8 mouse cellular contexts compared by ENCODE assay signal in genomic region chr17:34591994-34592375, GRCm38 (mm10). TPM values are rescaled to one million over a fixed set of nuclear protein-coding genes. Genes with fewer than 3 reads are reported as not detected.
DNase-seq lines count a peak whose midpoint lies in the region; ATAC-seq and TF ChIP-seq lines count a peak whose summit lies in the region.

No protein-coding gene starts in this region.

- 0% methylated on average over 15 of the region's 35 CpGs for WGBS in heart, embryonic 16.5 days
- 2% methylated on average over 16 of the region's 35 CpGs for WGBS in neural tube, embryonic 13.5 days

- H3K9ac ChIP-seq in heart, embryonic 16.5 days (ENCODE audit: low read length) = peak overlapping the region; percentile 98
- H3K9ac ChIP-seq in neural tube, embryonic 13.5 days = peak overlapping the region; percentile 98

- peak overlapping the region; percentile 98 for H3K27ac ChIP-seq in brown adipose tissue, adult 24 weeks (replicated peaks; ENCODE audit: low read depth, low read length)
- H3K27ac ChIP-seq in heart, embryonic 16.5 days (ENCODE audit: low read length) = peak overlapping the region; percentile 88
- H3K27ac ChIP-seq in neural tube, embryonic 13.5 days (replicated peaks) = peak overlapping the region; percentile 99

- H3K9me3 ChIP-seq in E14TG2a.4 (ENCODE audit: low read length) = no peaks in the 10 kb centered on the region
- no peaks in the 10 kb centered on the region for H3K9me3 ChIP-seq in heart, embryonic 16.5 days (replicated peaks; ENCODE audit: control insufficient read depth, low read length)
- no peaks in the 10 kb centered on the region for H3K9me3 ChIP-seq in neural tube, embryonic 13.5 days

- peaks cover 82% of the 10 kb centered on the region for H3K4me1 ChIP-seq in E14TG2a.4 (replicated peaks; ENCODE audit: low read depth, low read length)
- H3K4me1 ChIP-seq in brown adipose tissue, adult 24 weeks (ENCODE audit: control insufficient read depth, insufficient read depth, insufficient read length, low read length) = peaks cover 12% of the 10 kb centered on the region
- peaks cover 47% of the 10 kb centered on the region for H3K4me1 ChIP-seq in heart, embryonic 16.5 days (ENCODE audit: control insufficient read depth, insufficient read depth, low read length)
- peaks cover 73% of the 10 kb centered on the region for H3K4me1 ChIP-seq in neural tube, embryonic 13.5 days (replicated peaks)

- H3K4me2 ChIP-seq in heart, embryonic 16.5 days (ENCODE audit: low read depth, low read length) = peak overlapping the region; percentile 100
- H3K4me2 ChIP-seq in neural tube, embryonic 13.5 days = peak overlapping the region; percentile 91

- peaks cover 3% of the 10 kb centered on the region; the same call in 1 of the 2 replicates for H3K27me3 ChIP-seq in E14TG2a.4 (ENCODE audit: insufficient read depth, low read length)
- no peaks in the 10 kb centered on the region for H3K27me3 ChIP-seq in heart, embryonic 16.5 days (ENCODE audit: control insufficient read depth, insufficient read depth, low read length)
- no peaks in the 10 kb centered on the region for H3K27me3 ChIP-seq in neural tube, embryonic 13.5 days

- peak; percentile 74 for ATAC-seq in erythroid progenitor cell, adult 5-6 weeks (replicated peaks; ENCODE audit: low FRiP score, poor library complexity, severe bottlenecking)
- ATAC-seq in heart, embryonic 16.5 days (replicated peaks; ENCODE audit: extremely low read depth, insufficient read depth, low FRiP score) = peak; percentile 34
- ATAC-seq in neural tube, embryonic 13.5 days (ENCODE audit: low read depth) = peak; percentile 15

- no peak for TF ChIP-seq CTCF in E14TG2a.4 (conservative IDR thresholded peaks at IDR 0.05; ENCODE audit: low read length)

- H3K36me3 ChIP-seq in E14TG2a.4 (ENCODE audit: insufficient read depth, low read length) = peaks cover 25% of the 10 kb centered on the region
- peaks cover 13% of the 10 kb centered on the region for H3K36me3 ChIP-seq in heart, embryonic 16.5 days (ENCODE audit: control insufficient read depth, insufficient read depth)
- H3K36me3 ChIP-seq in neural tube, embryonic 13.5 days = peaks cover 18% of the 10 kb centered on the region

- H3K4me3 ChIP-seq in E14TG2a.4 (replicated peaks; ENCODE audit: low read length) = peak overlapping the region; percentile 81
- H3K4me3 ChIP-seq in brown adipose tissue, adult 24 weeks (ENCODE audit: insufficient read depth, low read depth, low read length) = peak overlapping the region; percentile 88
- peak overlapping the region; percentile 87 for H3K4me3 ChIP-seq in heart, embryonic 16.5 days (ENCODE audit: low read length)
- peak overlapping the region; percentile 81 for H3K4me3 ChIP-seq in neural tube, embryonic 13.5 days

- DNase-seq in kidney, postnatal 14 days = peak; percentile 94
- peak; percentile 89 to 92 for DNase-seq in lung, adult 18-20 months
- DNase-seq in testis, postnatal 10 days (ENCODE audit: low spot score) = peak; percentile 98

RNA-seq across cellular contexts. Expression of gene Pbx2, which starts 0.9 kb away (rescaled TPM):
- polyA plus RNA-seq in brown adipose tissue, adult 24 weeks (2012; ENCODE audit: insufficient read depth, insufficient read length, missing spikeins) = 19.9 and 35.5 TPM in 2 replicates
- total RNA-seq in erythroid progenitor cell, adult 5-6 weeks (2015; ENCODE audit: low replicate concordance) = 8.3 and 9.2 TPM in 2 replicates
- 8.7 and 19.7 TPM in 2 replicates for total RNA-seq in erythroid progenitor cell, adult 5-6 weeks (2017; ENCODE audit: low replicate concordance)
- 4.8 and 5.4 TPM in 2 replicates for polyA plus RNA-seq in heart, embryonic 16.5 days (2015; fragmentation: Nextera tagmentation; extraction: Ambion mirVana)
- polyA plus RNA-seq in neural tube, embryonic 13.5 days (2015; fragmentation: Nextera tagmentation; extraction: Ambion mirVana) = 9.2 and 10.2 TPM in 2 replicates

RNA-seq across cellular contexts. Expression of gene Gpsm3, which starts 2.4 kb away (rescaled TPM):
- 3.3 and 7.5 TPM in 2 replicates for polyA plus RNA-seq in brown adipose tissue, adult 24 weeks (2012; ENCODE audit: insufficient read depth, insufficient read length, missing spikeins)
- 21.8 and 24.1 TPM in 2 replicates for total RNA-seq in erythroid progenitor cell, adult 5-6 weeks (2015; ENCODE audit: low replicate concordance)
- total RNA-seq in erythroid progenitor cell, adult 5-6 weeks (2017; ENCODE audit: low replicate concordance) = 4.9 and 22.2 TPM in 2 replicates
- 11.3 and 18.5 TPM in 2 replicates for polyA plus RNA-seq in heart, embryonic 16.5 days (2015; fragmentation: Nextera tagmentation; extraction: Ambion mirVana)
- 4.8 and 5.3 TPM in 2 replicates for polyA plus RNA-seq in neural tube, embryonic 13.5 days (2015; fragmentation: Nextera tagmentation; extraction: Ambion mirVana)

RNA-seq across cellular contexts. Expression of gene Ager, which starts 5.7 kb away (rescaled TPM):
- polyA plus RNA-seq in brown adipose tissue, adult 24 weeks (2012; ENCODE audit: insufficient read depth, insufficient read length, missing spikeins) = not detected in 2 replicates
- 0.84 and 1.1 TPM in 2 replicates for total RNA-seq in erythroid progenitor cell, adult 5-6 weeks (2015; ENCODE audit: low replicate concordance)
- total RNA-seq in erythroid progenitor cell, adult 5-6 weeks (2017; ENCODE audit: low replicate concordance) = 1.7 TPM in 1 of 2 replicates, not detected in the other
- polyA plus RNA-seq in heart, embryonic 16.5 days (2015; fragmentation: Nextera tagmentation; extraction: Ambion mirVana) = 4.7 and 34.7 TPM in 2 replicates
- polyA plus RNA-seq in neural tube, embryonic 13.5 days (2015; fragmentation: Nextera tagmentation; extraction: Ambion mirVana) = 2.0 and 2.2 TPM in 2 replicates

RNA-seq across cellular contexts. Expression of gene Rnf5, which starts 11.5 kb away (rescaled TPM):
- 104 and 110 TPM in 2 replicates for polyA plus RNA-seq in brown adipose tissue, adult 24 weeks (2012; ENCODE audit: insufficient read depth, insufficient read length, missing spikeins)
- total RNA-seq in erythroid progenitor cell, adult 5-6 weeks (2015; ENCODE audit: low replicate concordance) = 39.4 and 63.8 TPM in 2 replicates
- total RNA-seq in erythroid progenitor cell, adult 5-6 weeks (2017; ENCODE audit: low replicate concordance) = 16.6 and 24.9 TPM in 2 replicates
- polyA plus RNA-seq in heart, embryonic 16.5 days (2015; fragmentation: Nextera tagmentation; extraction: Ambion mirVana) = 113 and 114 TPM in 2 replicates
- 260 and 270 TPM in 2 replicates for polyA plus RNA-seq in neural tube, embryonic 13.5 days (2015; fragmentation: Nextera tagmentation; extraction: Ambion mirVana)

RNA-seq across cellular contexts. Expression of gene Agpat1, which starts 12.1 kb away (rescaled TPM):
- 89.0 and 120 TPM in 2 replicates for polyA plus RNA-seq in brown adipose tissue, adult 24 weeks (2012; ENCODE audit: insufficient read depth, insufficient read length, missing spikeins)
- total RNA-seq in erythroid progenitor cell, adult 5-6 weeks (2015; ENCODE audit: low replicate concordance) = 12.6 and 17.3 TPM in 2 replicates
- 8.0 and 10.3 TPM in 2 replicates for total RNA-seq in erythroid progenitor cell, adult 5-6 weeks (2017; ENCODE audit: low replicate concordance)
- 47.9 and 53.5 TPM in 2 replicates for polyA plus RNA-seq in heart, embryonic 16.5 days (2015; fragmentation: Nextera tagmentation; extraction: Ambion mirVana)
- polyA plus RNA-seq in neural tube, embryonic 13.5 days (2015; fragmentation: Nextera tagmentation; extraction: Ambion mirVana) = 89.5 and 99.6 TPM in 2 replicates

Comparison
In these comparisons a context has a peak if more than half of its experiments do, and no peak if none do; other contexts are left out.
1. Peak in every context shown above with its lines: DNase-seq, ATAC-seq, H3K4me3 ChIP-seq and H3K27ac ChIP-seq.
2. ATAC-seq: peak in every context shown above with its lines; median percentile 74 in erythroid progenitor cell, adult 5-6 weeks; 34 in heart, embryonic 16.5 days; 15 in neural tube, embryonic 13.5 days.